Mouse (Mus musculus) activated CD4-positive, CD25-positive, alpha-beta regulatory T cell, adult 4 months (primary cell): ENCODE data around the gene Mapk6. TPM values are rescaled to one million over a fixed set of nuclear protein-coding genes. Genes with fewer than 3 reads are reported as not detected.

ENCODE experiments used
- ATAC-seq: one replicate; pipeline ENCODE4 v1.8.0; 2017
- polyA plus RNA-seq, 2 experiments: library from polyadenylated mRNA; unstranded; fragments of 100-300 nt; shearing (Covaris generic); gene quantifications; one replicate each; pipeline ENCODE4 v1.2.1; 2017

Gene Mapk6
- polyA plus RNA-seq, 2 experiments from 2014 or later = 43.5 to 51.0 TPM

DNA sequence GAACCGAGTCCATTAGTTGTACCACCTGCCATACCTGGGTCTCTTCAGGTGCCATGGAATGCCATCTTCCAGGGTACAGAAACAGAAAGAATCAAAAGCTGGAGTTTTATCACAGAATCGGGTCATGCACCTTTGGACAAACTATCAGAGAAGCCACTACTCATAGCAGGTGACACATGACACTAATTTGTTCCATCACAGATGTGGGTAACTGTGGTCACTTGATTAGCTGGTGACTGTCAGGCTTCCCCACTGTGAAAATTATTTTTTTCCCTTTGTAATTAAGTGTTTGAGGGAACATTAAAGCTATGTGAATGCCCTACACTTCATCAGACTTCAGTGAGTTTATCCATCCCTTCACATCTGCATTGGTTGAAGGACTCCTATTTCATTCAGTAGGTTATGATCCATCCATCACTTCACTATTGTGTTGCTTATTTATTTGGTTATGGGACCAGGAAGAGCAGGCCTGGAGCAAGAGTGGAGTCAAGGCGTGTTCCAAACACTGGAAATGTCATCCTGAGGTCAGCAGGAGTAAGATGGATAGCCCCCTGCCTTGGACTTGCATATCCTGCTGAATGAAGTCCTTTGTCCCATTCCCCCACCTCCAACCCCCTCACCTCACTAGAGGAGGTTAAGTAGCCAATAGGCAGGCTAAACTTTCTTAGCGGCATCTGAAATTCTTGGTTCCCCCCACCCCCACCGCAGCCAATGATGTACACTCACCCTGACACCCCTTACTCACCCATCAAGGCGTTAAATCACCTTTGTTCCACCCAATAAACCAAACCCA lies 14.7 kb upstream of the Mapk6 start:
- ATAC-seq = no peak

DNA sequence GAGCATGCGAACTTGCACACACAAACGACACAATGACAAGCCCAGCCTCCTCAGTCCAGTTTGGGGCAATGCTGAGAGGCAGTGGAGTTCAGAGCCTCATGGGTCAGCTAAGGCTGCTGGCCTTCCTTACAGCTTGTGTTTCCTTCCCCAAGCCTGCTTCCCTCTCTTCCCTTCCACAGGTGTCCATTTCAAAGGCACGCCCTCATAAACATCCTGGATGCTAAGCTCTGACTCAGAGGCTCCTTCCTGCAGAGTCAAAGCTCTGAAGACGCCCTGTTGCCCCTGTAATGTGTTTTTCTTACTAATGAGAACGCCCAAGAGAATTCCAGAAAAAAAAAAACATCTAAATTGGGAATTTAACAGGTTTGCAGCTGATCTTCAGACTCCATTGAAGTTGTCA lies 13.9 kb upstream of the Mapk6 start:
- no peak for ATAC-seq

DNA sequence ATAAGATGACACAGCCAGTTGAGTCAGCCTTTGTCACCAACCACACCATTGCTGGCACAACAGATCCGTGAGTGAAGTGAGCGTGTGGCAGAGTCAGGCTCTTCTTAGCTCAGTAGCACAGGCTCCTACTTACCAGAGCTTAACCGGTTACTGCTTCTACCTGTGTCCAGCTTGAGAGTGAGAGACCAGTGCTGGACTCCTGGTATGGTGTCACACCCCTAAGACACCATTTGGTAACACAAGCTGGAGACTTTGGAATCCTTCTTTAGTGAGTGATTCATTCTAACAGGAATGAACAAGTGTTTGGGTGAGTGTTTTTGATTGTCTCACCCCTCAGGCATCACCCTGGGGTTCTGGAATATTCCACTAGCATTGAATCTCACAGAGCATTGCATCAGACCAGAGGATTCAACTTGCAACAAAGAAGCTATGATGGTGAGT lies 12.5 kb upstream of the Mapk6 start:
- no peak for ATAC-seq

DNA sequence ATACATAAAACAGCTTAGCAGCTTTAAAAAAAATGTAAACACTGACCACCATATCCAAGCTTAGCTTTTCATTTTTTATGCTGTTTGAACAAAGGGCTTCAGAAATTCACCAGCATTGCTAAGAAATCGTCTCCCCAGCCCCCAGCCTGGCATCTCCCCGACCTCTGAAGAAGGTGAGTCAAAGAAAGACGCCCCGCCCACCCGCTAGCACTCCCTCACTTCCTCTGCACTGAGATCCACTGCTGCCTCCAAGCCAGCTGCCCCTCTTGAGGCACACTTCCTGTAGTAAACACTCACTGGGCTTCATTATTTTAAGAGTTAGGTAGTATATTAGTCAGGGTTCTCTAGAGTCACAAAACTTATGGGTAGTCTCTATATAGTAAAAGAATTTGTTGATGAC lies 4.4 kb upstream of the Mapk6 start:
- peak; percentile 62 for ATAC-seq

DNA sequence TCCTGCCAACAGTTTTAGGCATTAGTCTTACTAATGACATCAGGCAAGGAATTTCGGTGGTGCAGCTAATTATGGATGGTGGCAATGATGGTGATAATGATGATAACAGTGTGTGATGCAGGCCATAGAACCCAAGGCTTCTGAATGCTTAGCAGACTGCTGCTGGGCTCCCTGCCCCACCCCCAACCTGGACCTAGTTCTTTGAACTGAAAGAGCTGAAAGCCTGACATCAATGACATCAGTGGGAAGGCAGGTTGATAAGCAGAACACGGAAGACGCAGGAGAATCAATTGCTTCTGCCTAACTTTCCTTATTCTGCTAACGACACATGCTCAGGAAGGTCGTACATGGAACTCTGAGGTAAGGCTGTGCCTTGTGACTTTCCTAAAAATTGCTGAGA lies 3.4 kb upstream of the Mapk6 start:
- no peak for ATAC-seq

DNA sequence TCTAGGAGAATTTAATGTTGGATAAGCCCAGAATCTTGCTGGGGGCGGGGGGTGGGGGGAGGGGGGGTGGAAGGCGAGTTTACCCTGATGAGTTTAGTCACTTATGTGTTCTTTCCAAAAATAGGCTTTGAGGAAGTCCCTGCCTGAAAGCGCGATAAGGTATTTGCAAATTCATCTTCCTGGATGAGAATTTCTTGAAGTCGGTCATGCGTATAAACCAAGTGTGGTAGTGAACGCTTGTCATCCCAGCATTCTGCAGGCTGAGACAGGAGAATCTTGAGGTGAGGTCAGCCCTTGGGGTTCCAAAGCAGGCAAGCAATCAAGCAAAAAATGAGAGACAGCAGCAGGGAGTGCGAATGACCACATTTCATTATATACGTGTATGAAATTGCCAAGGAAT lies 1.8 kb upstream of the Mapk6 start:
- ATAC-seq = no peak

DNA sequence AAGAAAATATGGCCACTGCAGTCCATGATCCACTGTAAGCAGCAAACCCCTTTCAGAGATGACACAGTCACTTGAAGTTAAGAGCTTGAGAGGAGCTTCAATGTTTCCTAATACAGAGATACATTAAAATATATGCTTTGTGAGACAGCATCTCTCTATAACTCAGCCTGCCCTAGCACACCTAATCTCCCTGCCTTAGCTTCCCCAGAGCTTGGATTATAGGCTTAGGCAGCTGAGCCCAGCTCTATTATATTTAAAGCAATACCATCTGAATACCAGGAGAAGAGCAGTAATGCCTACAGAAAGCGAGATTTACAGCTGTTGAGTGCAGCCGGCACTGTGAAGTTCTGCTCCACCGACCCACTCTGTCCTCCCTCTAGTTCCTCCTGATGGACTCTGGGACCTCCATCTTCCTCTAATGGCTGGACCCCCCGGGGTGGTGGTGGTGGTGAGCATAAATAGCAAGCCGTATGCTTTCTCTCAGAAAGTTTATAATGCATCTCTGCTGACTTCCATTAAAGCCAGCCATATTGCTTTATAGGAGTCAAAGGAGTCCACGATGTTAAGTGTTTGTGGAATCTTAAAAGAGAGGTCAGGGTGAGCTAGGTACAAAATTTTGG lies 1.2 kb upstream of the Mapk6 start:
- ATAC-seq = no peak

DNA sequence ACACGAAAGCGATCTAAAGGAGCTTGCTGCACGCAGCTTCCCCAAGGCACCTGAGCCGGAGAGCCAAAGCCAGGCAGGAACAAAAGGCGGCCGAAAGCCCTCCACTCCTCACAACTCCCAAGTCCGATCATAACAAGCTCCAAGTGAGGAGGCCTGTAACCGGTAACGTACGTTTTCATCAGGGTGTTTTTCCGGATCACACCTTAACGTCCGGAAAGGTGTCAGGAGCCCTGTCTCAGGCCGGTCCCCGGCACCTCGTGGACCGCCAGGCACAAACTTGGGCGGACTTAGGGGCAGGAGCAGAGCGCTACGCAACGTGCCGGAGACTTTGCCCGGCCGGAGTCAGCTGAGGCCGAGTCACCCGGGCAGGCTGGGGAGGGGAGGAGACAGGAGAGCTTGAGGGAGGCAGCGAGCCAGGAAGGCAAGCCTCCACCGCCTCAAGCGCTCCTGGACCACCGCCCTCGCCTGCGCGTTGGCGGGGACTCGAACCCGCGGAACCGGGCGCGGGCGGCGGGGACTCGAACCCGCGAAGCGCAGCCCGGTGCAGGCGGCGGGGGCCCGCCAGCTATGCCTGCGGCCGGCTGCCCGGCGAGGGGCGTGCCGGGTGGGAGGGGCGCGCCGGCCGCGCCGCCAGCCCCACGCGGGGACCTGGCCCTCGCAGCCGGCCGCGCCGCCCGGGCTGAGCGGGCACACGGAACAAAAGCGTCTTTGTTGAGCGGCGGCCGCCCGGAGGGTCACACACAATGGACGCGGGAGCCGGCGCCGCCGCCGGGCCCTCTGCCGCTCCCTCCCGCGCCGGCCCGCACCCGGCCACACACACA lies 564 bp downstream of the Mapk6 start:
- ATAC-seq = peak; percentile 5

DNA sequence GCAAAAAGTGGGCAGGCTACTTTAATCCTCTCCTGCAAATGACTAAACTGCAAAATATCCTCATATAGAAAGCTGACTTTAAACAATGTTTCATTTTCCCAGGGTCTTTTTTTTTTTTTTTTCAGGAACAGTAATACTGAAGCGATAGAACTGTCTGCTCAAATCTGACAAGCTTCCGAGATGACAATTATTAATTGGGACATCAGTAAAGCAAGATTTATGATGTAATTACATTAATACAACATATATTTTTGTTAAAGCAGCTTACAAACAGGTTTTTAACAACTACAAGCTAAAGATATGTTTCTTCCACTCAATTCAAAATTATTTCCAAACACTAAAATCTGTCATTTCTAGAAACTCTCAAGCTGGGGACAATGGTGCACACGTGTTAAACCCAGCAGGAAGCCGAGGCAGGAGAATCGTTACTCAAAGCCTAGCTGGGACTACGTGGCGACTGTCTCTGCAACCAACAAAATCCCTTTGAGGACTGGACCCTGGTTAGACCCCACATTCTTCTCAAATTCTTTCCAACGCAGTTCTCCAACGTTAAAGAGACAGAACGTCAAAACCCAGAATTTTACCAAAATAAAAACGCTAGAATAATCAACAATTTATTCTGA lies 1.5 kb downstream of the Mapk6 start:
- no peak for ATAC-seq

DNA sequence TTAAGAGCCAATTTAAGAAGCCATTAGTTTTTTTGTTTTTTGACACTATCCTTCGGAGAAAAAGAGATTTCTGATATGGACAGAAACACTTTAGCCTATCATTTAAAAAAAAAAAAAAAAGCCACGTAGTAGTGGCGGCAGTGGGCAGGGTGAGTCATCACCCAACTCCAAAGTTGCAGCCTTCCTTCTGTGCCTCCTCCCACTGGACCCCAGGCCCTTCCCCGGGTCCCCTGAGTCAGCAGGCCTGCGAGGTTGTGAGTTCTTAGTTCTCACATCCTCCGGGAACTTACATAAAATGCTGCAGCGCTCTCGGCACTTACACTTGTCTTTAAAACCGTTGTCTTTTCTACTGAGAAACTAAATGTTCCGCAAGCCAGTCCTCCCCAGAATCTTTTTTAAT lies 2.0 kb downstream of the Mapk6 start:
- peak; percentile 4 for ATAC-seq

DNA sequence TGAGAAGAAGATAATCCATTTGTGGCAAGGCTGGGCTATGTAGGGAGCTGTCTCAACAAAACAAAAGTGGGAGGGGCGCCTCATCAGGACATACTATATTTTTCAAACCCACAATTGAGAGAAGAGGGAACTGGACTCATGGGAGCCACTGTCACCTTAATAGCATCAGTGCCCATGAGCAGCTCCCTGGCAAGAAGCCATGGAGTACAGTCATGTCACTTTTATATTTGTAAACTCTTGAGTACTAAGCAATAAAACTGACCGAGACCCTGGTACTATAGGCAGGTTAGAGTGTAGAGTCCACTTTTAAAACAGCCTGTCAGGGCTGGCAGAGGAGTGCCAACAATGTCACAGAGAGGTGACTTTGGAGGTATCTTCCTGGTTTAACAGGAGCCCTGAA lies 3.7 kb downstream of the Mapk6 start:
- no peak for ATAC-seq

DNA sequence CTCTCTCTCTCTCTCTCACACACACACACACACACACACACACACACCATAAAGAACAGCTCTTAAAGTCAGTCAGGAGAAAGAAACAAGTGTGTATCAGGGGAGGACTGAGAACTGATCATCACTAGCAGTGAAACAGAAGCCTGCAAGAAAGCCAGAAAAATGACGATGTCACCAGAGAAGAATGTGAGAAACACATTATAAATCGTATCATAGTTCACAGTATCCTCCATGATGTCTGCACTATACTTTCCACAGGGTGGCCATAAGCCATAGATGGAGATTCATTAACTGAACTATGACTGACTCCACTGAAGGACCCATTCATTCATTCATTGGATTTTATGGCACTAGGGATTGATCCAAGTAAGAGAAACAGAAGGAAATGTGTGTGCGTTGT lies 6.3 kb downstream of the Mapk6 start:
- ATAC-seq = no peak

DNA sequence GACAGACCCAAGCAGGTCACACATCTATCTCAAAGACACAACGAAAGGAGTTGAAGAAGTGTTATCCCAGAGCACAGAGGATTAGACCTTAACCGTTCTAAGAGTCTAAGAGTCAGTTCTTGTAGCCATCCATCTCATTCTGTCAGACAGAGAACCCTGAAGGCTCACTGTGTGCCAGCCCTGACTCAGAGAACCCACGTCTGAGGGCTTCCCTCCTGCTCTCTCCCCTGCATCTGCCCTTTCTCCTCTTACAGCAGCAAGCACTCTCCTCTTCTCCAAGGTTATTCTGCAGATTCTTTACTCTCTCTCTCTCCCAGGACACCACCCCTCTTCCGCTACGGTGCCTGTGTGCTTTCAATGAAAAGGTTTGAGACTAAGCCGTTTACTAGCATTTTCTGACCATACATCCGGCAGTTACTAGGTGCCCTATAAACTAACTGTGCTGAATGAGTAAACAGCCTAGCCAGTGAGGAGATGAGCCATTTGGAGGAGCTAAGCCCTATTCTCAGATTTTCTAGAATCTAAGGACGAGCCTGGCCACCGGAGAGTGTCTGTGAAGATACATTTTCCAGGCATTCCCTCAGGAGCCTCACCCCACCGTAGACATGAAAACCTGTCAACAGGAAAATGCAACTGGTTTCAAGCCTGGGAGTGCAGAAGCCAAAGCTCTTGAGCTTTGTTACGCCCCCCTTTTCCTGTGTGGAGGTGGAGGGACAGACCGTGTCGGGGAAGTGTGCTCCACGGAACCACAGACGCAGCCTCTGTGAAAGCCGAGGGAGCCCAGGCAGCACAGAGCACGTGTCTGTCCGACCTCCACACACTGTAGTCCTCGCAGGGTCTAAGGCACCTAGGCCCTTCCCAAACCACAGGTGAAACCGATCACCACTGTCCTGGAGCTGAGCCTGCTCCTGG lies 8.0 kb downstream of the Mapk6 start:
- ATAC-seq = peak; percentile 84

DNA sequence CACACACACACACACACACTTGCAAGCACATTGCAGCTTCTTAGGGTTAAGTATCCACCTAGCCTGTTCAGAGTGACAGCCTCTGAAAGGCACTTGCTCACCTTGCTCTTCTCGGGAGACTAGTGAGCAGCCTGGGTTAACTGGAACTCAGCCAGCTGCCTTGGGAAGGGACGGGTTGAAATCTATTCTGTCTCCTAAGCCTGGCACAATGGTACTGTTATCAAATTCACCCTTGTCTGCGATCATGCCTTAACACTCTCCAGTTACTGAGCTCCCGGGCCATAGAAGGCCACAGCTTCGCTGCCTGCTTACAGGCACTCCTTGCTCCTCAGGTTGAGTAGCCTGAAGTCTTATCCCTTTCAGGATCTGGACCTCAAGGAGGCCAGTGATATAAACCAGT lies 9.2 kb downstream of the Mapk6 start:
- ATAC-seq = no peak

DNA sequence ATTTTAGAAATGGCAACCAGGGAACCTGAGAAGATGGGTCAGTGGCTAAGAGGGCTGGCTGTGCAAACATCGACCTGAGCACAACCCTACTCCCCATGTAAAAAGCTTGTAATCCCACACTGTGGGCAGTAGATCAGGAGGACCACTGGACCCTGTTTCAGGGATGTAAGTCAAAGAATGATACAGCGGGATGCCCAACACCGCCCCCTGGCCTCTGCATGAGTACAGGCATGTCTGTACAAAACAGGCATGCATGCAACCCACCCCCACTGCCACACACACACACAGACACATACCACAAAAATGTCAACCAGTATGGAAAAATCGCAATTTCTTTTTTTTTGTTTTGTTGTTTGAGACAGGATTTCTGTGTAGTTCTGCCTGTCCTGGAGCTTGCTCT lies 10.7 kb downstream of the Mapk6 start:
- ATAC-seq = no peak

DNA sequence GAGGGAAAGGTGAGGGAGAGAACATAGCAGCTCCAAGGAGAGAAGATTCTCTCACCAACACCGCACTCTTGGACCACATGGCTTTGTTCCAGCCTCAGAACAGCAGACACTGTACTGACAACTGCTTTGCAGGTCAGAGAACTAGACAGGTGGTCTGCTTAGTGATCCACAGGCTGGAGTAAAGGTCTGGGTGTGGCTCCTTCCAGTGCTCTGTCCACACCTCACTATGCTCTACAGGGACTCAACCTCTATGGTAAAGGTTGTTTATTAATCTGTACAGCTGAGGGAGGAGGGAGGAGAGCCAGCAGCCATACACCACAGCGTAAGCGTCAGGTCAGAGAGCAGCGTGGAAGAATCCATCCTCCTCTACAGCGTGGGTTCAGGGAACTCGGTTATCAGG lies 13.8 kb downstream of the Mapk6 start:
- ATAC-seq = no peak

DNA sequence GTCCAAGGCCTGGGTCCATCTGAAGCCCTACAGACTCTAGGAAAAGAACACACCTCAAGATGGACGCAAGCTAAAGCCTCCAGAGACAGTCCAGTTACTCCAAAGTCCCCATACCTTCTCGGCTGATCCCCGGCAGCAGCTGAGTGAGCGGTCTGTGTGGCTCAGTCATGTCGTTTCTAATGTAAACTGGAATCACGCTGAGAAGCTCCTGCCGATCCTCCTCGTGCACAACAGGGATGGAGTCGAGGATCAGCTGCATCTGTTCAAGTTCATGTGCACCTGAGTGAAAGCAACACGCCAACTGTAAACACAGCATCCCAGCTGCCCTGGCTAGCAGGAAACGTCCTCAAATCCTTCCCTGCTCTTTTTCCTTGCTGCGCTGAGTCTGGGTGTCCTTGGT lies 16.6 kb downstream of the Mapk6 start:
- no peak for ATAC-seq

DNA sequence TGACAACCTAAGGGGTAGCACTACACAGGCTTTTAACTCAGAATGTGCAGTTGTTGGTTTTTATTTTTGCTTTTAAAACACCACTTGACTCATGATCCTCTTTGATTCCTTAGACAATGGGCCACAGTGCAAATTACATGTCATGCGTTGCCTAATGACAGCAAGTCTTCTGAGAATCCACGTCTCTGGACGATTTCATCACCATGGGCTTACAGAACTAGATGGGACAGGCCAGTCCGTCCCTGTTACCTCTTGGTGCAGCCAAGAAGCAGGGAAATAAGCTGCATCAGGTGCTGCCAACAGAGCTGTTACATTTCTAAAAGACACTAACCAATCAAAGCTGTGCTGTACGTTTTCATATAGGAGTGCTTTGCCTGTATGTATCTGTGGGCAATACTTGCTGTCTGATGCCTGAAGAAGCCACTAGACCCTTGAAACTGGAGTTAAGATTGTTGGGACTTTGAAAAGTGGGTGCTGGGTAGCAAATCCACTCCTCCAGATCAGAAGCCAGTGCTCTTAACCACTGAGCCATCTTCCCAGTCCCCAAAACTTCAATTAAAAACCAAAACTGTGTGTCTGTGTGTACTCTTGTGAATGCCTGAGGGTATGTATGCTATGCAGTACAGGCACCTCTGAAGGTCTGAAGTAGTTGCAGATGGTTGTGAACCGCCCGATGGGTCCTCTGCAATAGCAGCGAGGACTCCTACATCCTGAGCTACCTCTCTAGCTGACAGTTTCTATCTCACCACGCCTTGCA lies 24.4 kb downstream of the Mapk6 start:
- no peak for ATAC-seq

DNA sequence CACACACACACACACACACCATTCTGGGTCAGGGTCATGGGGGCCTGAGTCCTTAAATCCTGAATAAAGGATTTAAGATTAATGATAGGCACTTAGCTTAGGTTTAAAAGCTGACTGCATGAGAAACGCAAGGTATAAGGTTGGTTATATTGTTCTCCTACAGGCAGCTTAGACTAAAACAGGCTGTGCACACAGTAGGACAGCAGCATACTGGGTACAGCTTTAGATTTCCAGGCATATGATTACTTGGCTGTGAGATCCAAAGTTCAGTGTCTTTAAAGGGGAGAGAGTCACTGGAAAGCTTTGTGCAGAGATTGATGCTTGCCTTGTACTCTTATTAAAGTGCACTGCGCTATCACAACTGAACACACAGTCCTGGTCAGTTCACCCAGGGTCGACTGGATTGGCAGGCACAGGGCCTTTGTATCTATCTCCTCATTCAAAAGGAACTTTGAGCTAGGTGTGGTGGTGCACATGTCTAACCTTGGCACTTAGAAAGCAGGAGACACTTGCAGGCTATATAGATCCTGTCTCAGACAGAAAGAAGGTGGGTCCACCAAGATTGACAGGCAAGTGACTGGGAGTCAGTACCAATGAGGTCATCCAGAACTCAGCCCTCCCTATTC lies 25.4 kb downstream of the Mapk6 start:
- no peak for ATAC-seq

DNA sequence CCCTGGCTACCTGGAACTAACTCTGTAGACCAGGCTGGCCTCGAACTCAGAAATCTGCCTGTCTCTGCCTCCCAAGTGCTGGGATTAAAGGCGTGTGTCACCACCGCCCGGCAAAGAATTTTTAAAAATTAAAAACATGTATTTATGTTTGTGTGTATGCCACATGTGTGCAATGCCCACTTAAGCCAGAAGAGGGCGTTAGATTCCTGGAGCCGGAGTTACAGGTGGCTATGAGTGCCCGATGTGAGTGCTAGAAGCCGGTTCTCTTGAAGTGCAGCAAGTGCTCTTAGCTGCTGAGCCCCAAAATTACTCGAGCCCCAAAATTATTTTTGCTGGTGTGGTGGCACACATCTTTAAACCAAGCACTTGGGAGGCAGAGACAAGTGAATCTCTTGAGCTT lies 26.0 kb downstream of the Mapk6 start:
- ATAC-seq = no peak

DNA sequence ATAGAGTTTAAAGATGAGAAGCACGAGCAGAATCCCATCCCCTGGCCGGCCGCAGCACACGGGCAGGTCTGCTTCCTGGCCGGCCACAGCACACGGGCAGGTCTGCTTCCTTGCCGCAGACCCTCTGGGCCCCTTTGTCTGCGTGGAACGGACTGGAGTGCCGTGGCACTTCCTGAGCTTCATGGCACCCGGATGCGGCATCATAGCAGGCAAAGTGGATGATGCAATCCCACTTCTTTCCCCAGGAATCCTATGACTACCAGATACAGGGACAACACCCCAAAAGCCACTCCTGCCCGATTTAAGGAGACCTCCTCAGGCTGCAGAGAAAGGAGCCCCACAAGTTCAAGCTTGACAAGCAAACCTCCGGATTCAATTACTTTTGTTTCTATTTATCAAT lies 27.0 kb downstream of the Mapk6 start:
- no peak for ATAC-seq
